Mouse (Mus musculus) gastrocnemius, postnatal 4 days (tissue): ENCODE results near the gene Ptprn. TPM values are rescaled to one million over a fixed set of nuclear protein-coding genes. Genes with fewer than 3 reads are reported as not detected.

Source experiments
- DNase-seq, 2 experiments: peaks; one replicate each; pipeline ENCODE4 v3.0.0; 2021 to 2022; ENCODE audit warnings: low spot score in 2 of 2, mixed read lengths in 2 of 2
- long read RNA-seq, 2 experiments: library from polyadenylated mRNA; stranded (forward); transcript quantifications; one replicate each; pipeline ENCODE4 v2.0.0; 2021
- total RNA-seq, 2 experiments: library from RNA; stranded (reverse); gene quantifications; 2 replicates each; pipeline ENCODE4 v1.2.3; 2021

The Ptprn gene
- total RNA-seq: under 1 TPM; 0.07 to 0.23 TPM
- long read RNA-seq, experiment 1, partial matches to known transcripts: 1 of 1 reads
- long read RNA-seq, experiment 1, other reads (novel, unspliced or antisense): 0 of 1 reads
- long read RNA-seq, experiment 2: 0 reads

DNA sequence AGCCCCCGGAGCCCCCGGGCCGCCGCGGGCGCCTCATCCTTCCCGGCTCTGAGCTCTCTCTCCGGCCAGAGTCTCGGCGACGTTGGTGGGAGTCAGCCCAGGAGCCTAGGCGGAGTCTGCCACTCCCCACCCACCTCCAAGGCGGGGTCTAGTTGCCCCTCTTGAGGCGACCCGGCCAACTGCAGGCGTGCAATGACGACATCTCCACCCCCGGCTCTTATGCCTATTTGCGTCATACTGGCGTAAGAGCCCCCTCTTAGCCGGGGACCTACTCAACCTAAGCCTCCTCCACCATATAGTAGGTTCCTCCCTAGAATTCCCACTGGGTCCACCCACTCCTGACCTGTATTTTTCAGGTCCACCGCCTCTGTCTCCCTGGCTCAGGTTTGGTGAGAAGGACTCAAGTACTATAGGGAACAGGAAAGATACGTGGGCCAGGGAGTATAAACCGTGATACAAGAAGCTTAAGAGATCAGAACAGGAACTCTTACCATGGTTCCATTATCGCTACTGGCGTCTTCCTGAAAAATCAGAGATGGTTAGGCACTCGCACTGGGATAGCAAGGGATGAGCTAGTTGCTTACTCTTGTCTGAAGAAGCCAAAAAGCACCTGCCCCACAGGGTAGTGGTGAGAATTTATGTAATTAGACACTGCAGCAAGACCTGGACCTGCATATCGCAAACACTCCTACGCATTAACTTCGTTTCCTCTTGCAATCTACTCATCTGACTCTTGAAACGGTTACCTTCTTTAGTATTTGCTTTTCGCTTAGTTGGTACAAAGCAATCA lies at the start of gene Ptprn:
Gene Ptprn (minus strand): TSS at position 412 of the 790 bp plus-strand sequence.
- no peak for DNase-seq

DNA sequence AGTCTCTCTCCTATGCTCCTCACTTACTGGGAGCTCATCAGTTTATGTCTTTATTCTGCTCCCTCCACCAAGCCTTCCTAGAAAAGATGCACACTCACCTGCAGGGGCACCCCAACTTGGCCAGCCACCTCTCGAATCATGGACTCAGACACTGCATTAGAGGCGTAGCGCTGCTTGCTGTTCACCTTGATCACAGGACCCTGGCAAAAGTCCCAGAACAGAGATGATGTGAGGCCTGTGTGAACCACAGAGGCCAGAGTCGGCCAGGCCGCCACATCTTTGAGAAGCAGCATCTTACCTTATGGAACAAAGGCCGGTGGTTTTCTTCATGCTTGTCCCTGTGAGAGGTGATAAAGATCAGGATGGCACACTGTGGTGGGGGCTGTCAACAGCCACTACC lies 47.4 kb upstream of the Ptprn start:
- DNase-seq: no peak

DNA sequence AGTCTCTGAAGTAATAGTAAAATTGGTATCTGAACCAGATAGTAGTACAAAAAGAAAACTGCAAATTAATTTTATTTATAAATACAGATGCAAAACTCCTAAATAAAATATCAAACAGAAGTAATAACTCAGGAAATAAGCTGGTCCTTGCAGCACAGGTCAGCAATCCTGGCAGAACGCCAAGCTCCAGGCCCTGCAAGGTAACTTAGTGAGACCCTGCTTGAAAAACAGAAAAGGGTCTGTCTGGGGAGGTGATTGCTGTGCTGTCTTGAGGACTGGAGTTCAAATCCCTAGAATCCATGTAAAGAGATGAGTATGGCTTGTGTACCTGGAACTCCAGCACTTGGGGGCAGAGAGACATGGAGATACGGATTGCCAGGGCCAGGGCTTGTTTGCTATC lies 40.4 kb upstream of the Ptprn start:
- no peak for DNase-seq

DNA sequence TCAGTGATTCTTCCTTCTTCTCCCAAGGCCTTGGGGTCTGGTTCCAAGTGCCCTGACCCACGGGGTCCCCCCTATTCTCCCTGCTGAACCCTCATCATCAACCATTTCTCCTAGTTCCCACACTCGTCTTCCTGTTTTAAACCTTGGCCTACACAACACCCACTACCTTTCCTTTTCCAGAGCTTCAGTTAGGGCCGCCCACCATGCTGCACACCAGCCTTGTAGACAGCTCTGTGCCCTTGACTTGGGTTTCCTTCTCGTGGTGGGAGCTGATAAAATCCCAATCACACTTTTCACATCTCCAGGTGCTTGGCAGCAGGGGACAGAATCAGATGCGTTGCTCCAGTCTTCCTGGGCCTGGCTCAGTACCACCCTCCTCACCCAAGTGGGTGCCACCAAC lies 30.0 kb upstream of the Ptprn start:
- DNase-seq: no peak

DNA sequence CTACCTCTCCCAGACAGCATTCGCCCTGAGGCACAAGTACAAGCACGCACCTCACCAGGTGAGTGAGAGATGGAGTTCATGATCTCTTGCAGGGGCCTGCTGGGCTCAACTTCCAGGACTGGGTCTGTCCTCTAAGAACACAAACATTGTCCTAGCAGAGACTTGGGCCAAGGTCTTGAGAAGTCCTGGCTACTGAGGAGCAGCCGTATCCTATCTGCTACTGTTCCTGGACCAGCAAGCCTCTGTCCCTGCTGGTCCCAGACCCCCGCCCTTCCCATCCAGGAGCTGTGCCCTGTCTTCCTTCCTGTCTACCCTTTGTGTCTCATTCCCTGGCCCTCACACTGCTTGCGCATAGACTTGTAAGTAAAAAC lies 29.0 kb upstream of the Ptprn start:
- DNase-seq: no peak

DNA sequence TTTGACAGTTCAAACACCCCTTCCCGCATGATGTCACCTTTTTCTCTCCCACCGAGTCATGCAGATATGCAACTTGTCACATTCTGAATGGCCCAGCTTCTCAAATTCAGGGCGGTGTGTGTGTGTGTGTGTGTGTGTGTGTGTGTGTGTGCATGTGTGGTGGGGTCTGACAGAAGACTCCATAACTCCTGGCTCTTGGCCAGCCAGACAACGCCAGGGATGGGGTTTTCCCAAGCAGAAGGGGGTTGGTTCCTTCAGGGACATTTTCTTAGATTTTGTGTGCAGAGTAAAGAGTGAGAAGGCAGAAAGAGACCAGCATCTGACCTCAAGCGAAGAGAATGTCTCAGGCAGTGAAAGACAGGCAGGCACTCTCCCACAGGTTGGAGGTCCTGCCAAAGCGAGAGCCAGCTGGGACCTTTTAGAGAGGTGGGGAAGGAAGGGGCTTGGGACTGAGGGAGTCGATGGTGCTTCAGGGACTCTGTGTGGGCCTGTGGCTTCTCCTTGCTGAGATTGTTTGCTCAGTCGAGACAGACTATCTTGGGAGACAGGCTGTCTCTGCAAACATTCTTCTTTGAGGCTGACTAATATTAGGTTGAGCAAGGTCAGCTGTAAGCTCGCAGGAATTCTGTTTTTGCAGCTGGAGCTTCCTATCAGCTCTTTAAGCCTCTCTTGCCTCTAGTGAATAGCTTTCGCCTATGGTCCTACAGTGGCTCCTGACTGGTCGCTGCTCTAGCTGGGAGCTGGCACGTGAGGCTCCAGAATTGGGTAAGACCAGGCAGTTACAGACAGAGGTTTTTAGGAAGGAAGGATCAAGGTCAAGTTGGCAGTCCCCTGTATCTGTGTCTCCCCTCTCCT lies 28.4 kb upstream of the Ptprn start:
- DNase-seq: no peak

DNA sequence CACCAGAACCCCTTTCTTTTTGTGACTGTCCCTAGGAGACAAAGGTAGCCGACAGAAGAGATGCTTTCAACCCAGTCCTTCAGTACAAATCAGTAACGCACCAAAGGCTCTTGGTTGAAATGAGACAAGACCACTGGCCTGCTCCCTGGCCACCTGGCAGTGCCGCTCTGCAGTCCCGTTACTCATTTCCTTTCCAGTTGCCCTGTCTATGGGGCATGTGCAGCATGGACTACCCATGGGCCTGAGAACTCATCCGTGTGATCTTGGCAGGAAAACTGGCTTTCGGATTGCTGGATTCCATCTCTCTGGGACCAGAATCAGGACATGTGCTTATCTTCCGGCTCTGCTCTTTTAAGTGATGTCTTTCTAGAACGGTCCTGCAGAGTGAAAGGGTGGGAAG lies 27.0 kb upstream of the Ptprn start:
- no peak for DNase-seq

DNA sequence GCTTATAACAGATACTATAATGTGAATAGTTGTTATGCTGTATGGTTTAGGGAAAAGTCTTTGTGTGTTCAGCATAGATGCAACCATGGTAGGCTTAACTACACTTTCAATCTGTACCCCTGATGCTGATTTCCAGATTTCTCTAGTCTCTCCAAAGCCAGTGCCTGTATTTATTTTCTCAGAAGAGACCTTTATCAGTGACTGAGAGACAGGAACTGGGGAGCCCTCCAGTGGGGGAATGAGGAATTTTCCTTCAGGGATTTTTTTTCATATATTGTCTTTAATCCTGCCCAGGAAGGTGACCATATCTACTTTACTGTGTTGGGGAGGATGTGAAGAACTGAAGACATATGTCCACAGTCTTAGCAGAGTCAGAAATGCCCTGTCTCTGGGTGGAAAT lies 26.3 kb upstream of the Ptprn start:
- DNase-seq: no peak

DNA sequence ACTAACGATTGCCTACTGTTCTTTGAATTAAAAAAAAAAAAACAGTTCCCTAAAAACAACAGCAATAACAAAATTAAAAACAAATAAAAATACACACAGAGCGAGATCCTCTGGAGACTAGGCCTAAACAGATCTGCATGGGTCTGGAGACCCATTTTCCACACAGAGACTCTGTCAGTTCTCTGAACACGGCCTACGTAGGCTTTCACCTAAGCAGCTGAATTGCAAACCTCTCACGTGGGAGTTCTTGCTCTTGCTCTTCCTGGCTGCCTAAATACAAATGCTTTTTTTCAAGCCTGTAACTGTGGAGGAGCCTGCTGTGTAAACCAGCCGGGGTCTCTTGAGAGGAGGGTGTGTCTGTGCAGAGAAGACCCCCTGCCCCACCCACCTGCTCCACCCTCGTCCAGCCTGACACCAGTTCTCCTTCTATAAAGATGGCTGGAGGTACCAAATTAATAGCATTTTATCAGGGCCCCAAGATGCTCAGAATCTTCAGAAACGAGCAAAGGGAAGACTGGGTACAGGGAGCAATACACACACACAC lies 25.7 kb upstream of the Ptprn start:
- no peak for DNase-seq

DNA sequence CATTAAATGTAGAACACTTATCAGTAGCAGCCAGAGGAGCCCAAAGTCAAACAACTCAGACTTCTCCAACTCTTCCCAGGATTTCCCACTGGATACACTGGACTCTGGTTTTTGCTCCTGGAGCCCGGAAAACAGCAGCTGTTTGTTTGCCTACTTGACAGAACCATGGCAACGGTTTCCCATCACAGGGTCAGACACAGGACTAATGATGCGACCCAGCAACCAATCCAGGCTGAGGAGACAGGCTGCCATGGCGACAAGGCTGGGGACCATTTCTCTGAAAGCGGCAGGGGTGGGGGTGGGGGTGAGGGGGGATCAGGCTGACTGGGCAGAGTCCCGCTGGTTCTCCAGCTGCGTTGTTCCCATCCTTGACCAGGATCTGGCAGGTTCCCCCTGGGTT lies 25.1 kb upstream of the Ptprn start:
- no peak for DNase-seq

DNA sequence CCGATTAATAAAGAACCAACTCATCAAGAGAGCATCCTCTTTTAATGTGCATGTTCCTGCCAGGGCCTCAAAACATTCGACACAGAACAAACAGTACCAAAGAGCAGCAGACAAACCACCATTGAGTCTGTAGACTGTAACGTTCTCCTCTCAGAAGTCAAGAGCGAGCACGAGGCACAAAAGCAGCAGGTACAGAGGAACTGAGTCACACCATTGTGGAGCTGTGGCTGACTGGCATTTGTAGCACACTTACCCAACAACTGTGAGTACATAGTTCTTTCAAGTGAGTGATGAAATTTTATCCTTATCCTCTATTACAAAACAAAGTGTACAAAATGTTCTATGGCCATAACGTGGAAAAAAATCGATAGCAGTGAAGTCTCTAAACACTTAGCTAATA lies 20.6 kb upstream of the Ptprn start:
- DNase-seq: no peak

DNA sequence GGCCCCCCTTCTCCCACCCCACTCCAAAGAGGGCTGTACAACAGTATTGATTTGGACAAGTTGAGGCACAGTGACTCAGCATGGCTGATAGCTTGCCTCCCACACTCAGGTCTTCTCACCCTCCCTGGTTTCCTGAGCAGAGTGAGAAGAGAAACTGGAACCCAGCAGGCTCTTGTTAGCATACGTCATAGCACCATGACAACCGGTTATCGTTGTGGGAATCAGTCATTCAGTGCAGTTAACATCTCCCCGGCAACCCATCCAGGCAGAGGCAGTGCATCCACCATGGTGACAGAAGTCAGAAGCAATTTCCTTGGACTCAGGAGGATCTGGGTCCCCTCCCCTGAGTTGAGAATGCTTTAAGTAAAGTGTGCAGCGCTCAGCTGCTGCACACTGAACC lies 18.7 kb upstream of the Ptprn start:
- DNase-seq: no peak

DNA sequence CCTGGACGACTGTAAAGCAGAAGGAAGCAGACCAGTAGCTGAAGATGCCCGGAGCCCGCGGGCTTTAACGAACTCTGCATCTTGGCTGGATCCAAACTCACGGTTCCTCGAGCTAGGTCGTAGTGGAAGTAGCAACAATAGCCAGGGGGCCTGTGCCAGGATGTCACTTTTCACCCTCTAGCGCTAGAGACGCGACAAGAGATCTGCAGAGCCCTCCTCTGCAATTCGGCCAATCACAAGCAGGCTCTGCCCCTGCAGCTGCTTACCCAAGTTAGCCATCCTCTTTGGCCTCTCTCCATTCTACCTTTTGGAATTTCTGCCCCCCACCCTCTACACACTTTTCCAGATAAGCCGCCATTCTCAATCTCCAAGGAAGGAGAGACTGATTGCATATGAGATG lies 13.9 kb upstream of the Ptprn start, which contains the start of gene Resp18:
Gene Resp18 (minus strand): TSS at position 188 of the 400 bp plus-strand sequence.
- DNase-seq: no peak

DNA sequence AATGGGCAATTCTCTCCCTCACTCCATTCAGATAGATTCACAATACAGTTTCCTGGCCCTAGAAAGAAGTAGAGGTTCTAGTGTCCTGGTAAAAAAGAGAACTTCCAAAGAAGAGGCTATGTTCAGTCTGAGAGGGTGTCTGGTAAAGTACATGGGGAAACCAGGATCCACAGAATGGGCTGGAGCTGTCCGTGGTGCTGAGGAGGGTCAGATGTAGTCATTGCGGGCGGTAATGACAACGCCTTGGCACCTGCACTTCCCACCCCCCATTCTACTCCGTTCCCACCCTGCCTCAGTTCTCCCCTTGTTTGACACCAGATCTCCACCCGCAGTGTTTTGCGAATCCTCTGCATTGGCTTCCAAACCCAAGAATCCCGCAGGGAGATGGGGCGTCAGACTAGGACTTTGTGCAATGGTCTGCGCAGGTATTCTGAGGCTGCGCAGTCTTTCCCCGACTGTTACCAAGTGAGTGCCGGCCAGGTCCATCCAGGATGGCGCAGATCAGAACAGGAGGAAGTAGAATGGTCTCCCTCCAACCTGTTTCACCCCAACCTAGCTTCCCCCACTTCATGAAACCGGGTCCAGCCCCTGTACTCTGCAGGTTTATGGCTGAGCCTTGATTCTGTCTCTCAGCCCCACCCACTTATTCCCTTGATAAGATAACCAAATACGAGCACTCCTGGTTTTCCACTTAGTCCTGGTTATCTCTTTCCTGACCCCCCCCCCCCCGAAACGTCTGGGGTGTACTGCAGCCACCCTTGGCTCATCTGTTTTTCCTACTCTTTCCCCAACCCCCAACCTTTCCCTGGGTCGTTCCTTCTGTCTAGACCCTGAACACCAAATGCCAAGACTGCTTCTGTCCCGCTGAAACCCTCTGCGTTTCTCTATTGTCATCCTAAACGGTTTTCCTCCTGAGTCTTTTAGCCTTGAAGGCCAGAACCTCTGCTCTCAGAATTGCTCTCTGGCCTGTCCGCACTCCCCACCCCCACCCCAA lies 13.2 kb upstream of the Ptprn start:
- peak in 1 of 2 experiments; percentile 56 for DNase-seq

DNA sequence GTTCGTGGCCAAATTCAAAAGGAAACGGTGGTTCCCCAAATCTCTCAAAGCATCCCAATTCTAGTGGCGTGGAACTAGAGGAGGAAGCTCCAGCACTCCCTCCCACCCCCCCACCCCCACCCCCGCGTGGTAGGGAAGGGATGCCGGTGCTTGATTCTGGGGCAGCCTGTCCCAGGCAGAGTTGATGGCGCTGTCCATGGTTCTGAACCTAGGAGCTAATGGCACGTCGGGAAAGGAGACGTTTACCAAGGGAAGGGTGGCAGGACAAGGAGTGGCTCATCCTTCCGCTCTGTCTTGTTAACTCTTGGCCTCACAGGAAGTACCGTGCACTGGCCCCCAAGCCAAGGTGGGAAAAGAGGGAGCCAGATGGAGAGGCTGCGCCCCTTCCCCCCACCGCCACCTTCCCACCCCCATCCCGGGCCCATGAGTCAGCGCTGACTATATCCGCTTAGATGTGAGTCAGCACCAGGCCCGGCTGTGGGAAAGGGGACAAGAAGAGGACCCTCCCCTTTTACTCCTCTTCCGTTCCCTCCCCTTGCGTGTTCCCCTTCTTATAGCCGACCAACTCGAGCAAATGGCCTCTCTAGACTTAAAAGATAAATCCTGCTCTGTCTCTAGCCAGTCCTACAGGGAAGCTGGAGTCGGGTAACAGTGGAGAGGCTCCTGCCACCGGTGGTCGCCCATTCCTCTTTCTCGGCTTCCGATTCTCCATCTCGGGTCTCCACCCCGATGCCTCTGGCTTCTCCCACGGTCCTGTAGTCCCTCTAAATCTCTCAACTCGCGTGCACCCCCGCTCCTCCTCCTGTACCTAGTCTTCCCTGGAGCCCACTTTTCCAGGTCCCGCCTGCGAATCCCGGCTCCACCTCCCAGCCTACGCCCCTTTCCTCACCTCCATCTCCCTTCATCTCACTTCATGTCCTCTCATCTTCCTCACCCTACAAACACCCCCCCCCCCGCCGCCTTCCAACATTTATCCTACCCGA lies 1.0 kb downstream of the Ptprn start:
- peak in 1 of 2 experiments; percentile 77 for DNase-seq

DNA sequence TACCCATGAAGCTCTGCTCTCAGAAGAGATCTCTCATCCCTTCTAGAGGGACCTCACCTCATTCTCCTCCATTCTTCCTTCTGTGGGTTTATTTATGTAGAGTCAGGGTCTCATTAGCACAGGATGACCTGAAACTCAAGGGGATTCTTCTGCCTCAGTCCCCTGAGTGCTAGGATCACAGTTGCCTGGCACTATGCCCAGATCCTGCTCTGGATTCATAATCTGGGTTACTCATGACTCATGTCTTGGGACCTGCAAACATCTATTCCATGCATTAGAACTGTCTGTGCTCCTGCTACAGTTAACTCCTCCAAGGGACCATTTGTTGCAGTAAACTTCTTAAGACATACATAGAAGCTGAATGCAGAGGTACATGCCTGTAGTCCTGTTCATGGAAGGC lies 3.0 kb downstream of the Ptprn start:
- no peak for DNase-seq

DNA sequence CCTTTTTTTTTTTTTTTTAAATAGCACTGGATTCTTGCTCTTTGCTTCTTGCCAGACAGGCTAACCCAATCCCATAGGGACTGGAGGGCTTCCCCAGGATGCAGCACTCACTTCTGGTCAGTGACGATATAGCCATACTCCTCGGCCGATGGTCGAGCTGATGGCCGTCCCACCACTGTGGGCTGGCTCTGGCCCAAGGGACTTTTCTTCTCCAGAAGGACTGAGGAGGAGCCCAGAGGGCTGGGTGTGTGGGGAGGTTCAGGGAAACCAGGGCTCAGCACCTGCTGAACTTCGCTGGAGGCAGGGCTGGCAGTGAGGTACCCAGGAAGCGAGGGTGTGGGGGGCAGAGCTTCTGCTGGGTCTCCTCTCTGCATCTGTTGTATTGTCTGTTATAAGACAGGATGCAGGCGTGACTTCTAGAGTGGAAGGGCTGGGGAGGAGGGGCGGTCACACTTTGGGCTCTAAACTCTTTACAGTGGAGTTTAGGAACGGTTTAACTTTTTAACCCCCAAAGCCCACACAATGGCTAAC lies 8.7 kb downstream of the Ptprn start:
- no peak for DNase-seq

DNA sequence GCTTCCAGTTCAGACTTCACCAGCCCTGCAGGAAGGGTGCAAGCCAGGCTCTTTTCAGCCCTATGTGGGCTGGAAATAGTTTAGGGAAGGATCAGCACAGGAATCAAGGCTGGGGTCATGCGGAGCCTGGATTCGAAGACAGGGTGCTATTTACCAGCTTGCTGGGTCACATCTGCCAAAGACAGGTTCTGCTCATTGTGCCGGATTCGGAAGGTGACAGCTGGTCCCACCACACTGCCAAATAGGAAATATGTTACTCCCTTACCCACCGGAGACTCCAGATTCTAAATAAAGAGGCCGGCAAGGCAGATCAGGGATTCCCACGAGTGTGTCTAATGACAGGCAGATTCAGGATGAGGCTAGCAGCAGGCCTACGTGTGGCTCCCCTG lies 9.7 kb downstream of the Ptprn start:
- DNase-seq: no peak
